Mouse (Mus musculus): ENCODE results near the gene Rps16.

DNA sequence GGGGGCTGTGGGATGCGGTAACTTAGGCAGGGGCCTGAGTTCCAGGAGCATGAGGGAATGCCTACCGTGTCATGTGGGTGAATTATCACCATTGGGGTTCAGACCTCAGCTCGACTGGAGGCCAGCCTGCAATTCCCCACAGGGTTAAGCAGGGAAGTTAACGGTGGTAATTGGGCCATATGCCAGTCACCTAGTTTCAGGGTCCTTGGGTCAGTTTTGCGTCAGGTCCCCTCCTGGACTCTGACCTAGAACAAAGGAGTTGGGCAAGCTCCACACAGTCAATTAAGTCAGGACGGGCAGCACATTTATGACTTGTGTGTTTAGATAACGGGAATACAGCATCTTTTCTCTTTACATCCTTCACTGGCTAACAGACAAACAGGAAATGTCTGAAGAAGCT is 9.1 kb upstream of the Rps16 start:
- no peak for TF ChIP-seq CTCF (IDR thresholded peaks at IDR 0.05; ENCODE audit: low read depth)
- no peak for TF ChIP-seq EP300 (IDR thresholded peaks at IDR 0.05; ENCODE audit: low read depth)
